Comparison of ENCODE assay signal across 20 mouse cellular contexts in the genomic region with DNA sequence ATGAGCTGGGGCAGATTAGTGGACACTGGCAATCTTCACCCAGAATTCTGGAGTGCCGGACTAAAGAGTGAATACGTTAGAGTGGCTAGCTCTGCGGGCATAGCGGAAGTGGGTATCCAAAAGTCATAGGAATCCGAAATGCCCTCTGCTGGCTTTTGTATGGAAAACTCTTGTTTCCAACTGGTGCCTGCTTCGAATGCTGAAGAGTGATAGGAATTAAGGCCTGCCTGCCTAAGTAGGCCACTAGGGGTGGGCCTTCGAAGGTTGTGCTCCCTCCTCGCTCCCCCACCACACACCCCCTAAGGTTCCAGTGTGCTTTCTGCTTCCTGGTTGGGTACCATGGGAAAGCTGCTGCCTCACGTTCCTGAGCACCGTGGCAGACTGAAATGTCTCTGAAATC. TPM values are rescaled to one million over a fixed set of nuclear protein-coding genes. Genes with fewer than 3 reads are reported as not detected.
DNase-seq lines count a peak whose midpoint lies in the region; ATAC-seq and TF ChIP-seq lines count a peak whose summit lies in the region.
"Had no signal": no experiment of that assay in that cellular context is flagged by ENCODE, and none has a peak within 500 bp of the region (broad histone marks: within the 10 kb centered on the region; RNA-seq: fewer than 3 reads in every experiment).

No protein-coding gene starts in this region.

- no peak overlapping the region for H3K9ac ChIP-seq in forebrain, postnatal 0 days
- H3K9ac ChIP-seq in forebrain, embryonic 16.5 days (replicated peaks; ENCODE audit: low read depth, low read length) = no peak overlapping the region
- H3K9ac ChIP-seq in hindbrain, embryonic 16.5 days (ENCODE audit: low read depth, low read length) = no peak overlapping the region
- H3K9ac ChIP-seq in midbrain, embryonic 11.5 days (ENCODE audit: low read length) = no peak overlapping the region
- H3K9ac ChIP-seq in midbrain, embryonic 13.5 days (replicated peaks) = no peak overlapping the region
- H3K9ac ChIP-seq: embryonic facial prominence, embryonic 12.5 days; liver, postnatal 0 days; neural tube, embryonic 12.5 days had no signal

- peak; percentile 35 for TF ChIP-seq CTCF in forebrain, postnatal 0 days (IDR thresholded peaks at IDR 0.05; ENCODE audit: low read depth)
- TF ChIP-seq CTCF in brain, embryonic 14.5 days (IDR thresholded peaks at IDR 0.05; ENCODE audit: borderline replicate concordance, extremely low read depth, insufficient read depth, insufficient read length) = peak; percentile 7; the same call in 1 of the 2 replicates

- no peak for TF ChIP-seq POLR2A in brain, embryonic 14.5 days (IDR thresholded peaks at IDR 0.05; ENCODE audit: borderline replicate concordance, extremely low read depth, insufficient read depth, insufficient read length, poor library complexity, severe bottlenecking)

- H3K27me3 ChIP-seq in forebrain, postnatal 0 days (ENCODE audit: insufficient read depth, low read length) = no peaks in the 10 kb centered on the region
- 0 out of 2 replicates have a peak, but pooled peaks cover 2% of the 10 kb centered on the region for H3K27me3 ChIP-seq in forebrain, embryonic 16.5 days (replicated peaks; ENCODE audit: control insufficient read depth, insufficient read depth, low read length)
- H3K27me3 ChIP-seq in hindbrain, embryonic 16.5 days (replicated peaks; ENCODE audit: control insufficient read depth, insufficient read depth, low read length) = no peaks in the 10 kb centered on the region
- H3K27me3 ChIP-seq in hindbrain, embryonic 10.5 days (ENCODE audit: insufficient read depth, poor library complexity, severe bottlenecking) = no peaks in the 10 kb centered on the region
- no peaks in the 10 kb centered on the region for H3K27me3 ChIP-seq in midbrain, embryonic 11.5 days (ENCODE audit: control insufficient read depth, insufficient read depth, low read length)
- H3K27me3 ChIP-seq in midbrain, embryonic 13.5 days = no peaks in the 10 kb centered on the region
- H3K27me3 ChIP-seq: CH12.LX; embryonic facial prominence, embryonic 12.5 days; neural tube, embryonic 12.5 days had no signal

- ATAC-seq in forebrain, postnatal 0 days = no peak
- no peak for ATAC-seq in forebrain, embryonic 16.5 days
- no peak for ATAC-seq in hindbrain, embryonic 16.5 days
- ATAC-seq in midbrain, embryonic 11.5 days (ENCODE audit: low FRiP score) = no peak
- ATAC-seq in midbrain, embryonic 13.5 days = no peak
- ATAC-seq: liver, postnatal 0 days had no signal

- DNase-seq in forebrain, postnatal 0 days = peak; percentile 9
- DNase-seq in hindbrain, embryonic 10.5 days (ENCODE audit: low spot score) = no peak
- peak; percentile 75 for DNase-seq in midbrain, embryonic 11.5 days (ENCODE audit: low spot score, missing footprints)
- no peak for DNase-seq in brain, embryonic 14.5 days (ENCODE audit: low read depth)
- no peak for DNase-seq in spleen, postnatal 10 days (ENCODE audit: low spot score in 2 of 2)
- DNase-seq: adrenal gland, postnatal 10 days; cerebellum, adult 2 months; gastrocnemius, postnatal 10 days; kidney, adult 8-10 months; kidney, postnatal 4 days; layer of hippocampus, postnatal 36 days; liver; liver, postnatal 0 days; thymus, adult 2 months had no signal

- H3K9me3 ChIP-seq in forebrain, postnatal 0 days (ENCODE audit: low read length) = no peaks in the 10 kb centered on the region
- H3K9me3 ChIP-seq in forebrain, embryonic 16.5 days (ENCODE audit: control insufficient read depth, low read length) = no peaks in the 10 kb centered on the region
- H3K9me3 ChIP-seq in hindbrain, embryonic 16.5 days (ENCODE audit: control insufficient read depth, low read length) = no peaks in the 10 kb centered on the region
- no peaks in the 10 kb centered on the region for H3K9me3 ChIP-seq in hindbrain, embryonic 10.5 days
- no peaks in the 10 kb centered on the region for H3K9me3 ChIP-seq in midbrain, embryonic 11.5 days (ENCODE audit: control insufficient read depth, low read length)
- H3K9me3 ChIP-seq in midbrain, embryonic 13.5 days = no peaks in the 10 kb centered on the region
- H3K9me3 ChIP-seq: embryonic facial prominence, embryonic 12.5 days; neural tube, embryonic 12.5 days had no signal

- H3K36me3 ChIP-seq in forebrain, postnatal 0 days (ENCODE audit: insufficient read depth) = no peaks in the 10 kb centered on the region
- H3K36me3 ChIP-seq in forebrain, embryonic 16.5 days (ENCODE audit: control insufficient read depth, insufficient read depth) = no peaks in the 10 kb centered on the region
- no peaks in the 10 kb centered on the region for H3K36me3 ChIP-seq in hindbrain, embryonic 16.5 days (ENCODE audit: control insufficient read depth, insufficient read depth, low read length)
- no peaks in the 10 kb centered on the region for H3K36me3 ChIP-seq in hindbrain, embryonic 10.5 days
- H3K36me3 ChIP-seq in midbrain, embryonic 11.5 days (ENCODE audit: control insufficient read depth, insufficient read depth, low read length) = no peaks in the 10 kb centered on the region
- H3K36me3 ChIP-seq in midbrain, embryonic 13.5 days = no peaks in the 10 kb centered on the region
- H3K36me3 ChIP-seq: embryonic facial prominence, embryonic 12.5 days; neural tube, embryonic 12.5 days had no signal

- no peak overlapping the region for H3K4me2 ChIP-seq in forebrain, postnatal 0 days (ENCODE audit: low read depth)
- no peak overlapping the region for H3K4me2 ChIP-seq in forebrain, embryonic 16.5 days (ENCODE audit: low read length)
- peak overlapping the region; percentile 10; the same call in 1 of the 2 replicates for H3K4me2 ChIP-seq in hindbrain, embryonic 16.5 days (ENCODE audit: low read length)
- H3K4me2 ChIP-seq in midbrain, embryonic 11.5 days = no peak overlapping the region
- no peak overlapping the region for H3K4me2 ChIP-seq in midbrain, embryonic 13.5 days (replicated peaks)
- H3K4me2 ChIP-seq: embryonic facial prominence, embryonic 12.5 days; neural tube, embryonic 12.5 days had no signal

- H3K4me1 ChIP-seq in forebrain, postnatal 0 days (ENCODE audit: insufficient read depth) = no peaks in the 10 kb centered on the region
- peaks cover 6% of the 10 kb centered on the region for H3K4me1 ChIP-seq in forebrain, embryonic 16.5 days (replicated peaks; ENCODE audit: control insufficient read depth, insufficient read depth, low read length)
- peaks cover 2% of the 10 kb centered on the region for H3K4me1 ChIP-seq in hindbrain, embryonic 16.5 days (ENCODE audit: control insufficient read depth, insufficient read depth, low read depth, low read length)
- peaks cover 6% of the 10 kb centered on the region for H3K4me1 ChIP-seq in hindbrain, embryonic 10.5 days (replicated peaks)
- H3K4me1 ChIP-seq in midbrain, embryonic 11.5 days (ENCODE audit: control insufficient read depth, insufficient read depth, low read length) = no peaks in the 10 kb centered on the region
- H3K4me1 ChIP-seq in midbrain, embryonic 13.5 days (replicated peaks) = peaks cover 1% of the 10 kb centered on the region; the same call in 1 of the 2 replicates

- no peak overlapping the region for H3K4me3 ChIP-seq in forebrain, postnatal 0 days (ENCODE audit: low read depth, low read length)
- no peak overlapping the region for H3K4me3 ChIP-seq in forebrain, embryonic 16.5 days (replicated peaks; ENCODE audit: low read length)
- H3K4me3 ChIP-seq in hindbrain, embryonic 16.5 days (ENCODE audit: low read length) = no peak overlapping the region
- no peak overlapping the region for H3K4me3 ChIP-seq in hindbrain, embryonic 10.5 days
- H3K4me3 ChIP-seq in midbrain, embryonic 11.5 days (ENCODE audit: low read depth, low read length) = no peak overlapping the region
- no peak overlapping the region for H3K4me3 ChIP-seq in midbrain, embryonic 13.5 days (replicated peaks)
- H3K4me3 ChIP-seq: embryonic facial prominence, embryonic 12.5 days; neural tube, embryonic 12.5 days had no signal

- WGBS in forebrain, postnatal 0 days = 35% methylated on average over 10 of the region's 10 CpGs
- 32% methylated on average over 10 of the region's 10 CpGs for WGBS in forebrain, embryonic 16.5 days
- WGBS in hindbrain, embryonic 16.5 days = 34% methylated on average over 10 of the region's 10 CpGs
- WGBS in hindbrain, embryonic 10.5 days = 32% methylated on average over 10 of the region's 10 CpGs
- 26% methylated on average over 10 of the region's 10 CpGs for WGBS in midbrain, embryonic 11.5 days
- WGBS in midbrain, embryonic 13.5 days = 33% methylated on average over 10 of the region's 10 CpGs

- H3K27ac ChIP-seq in forebrain, postnatal 0 days (ENCODE audit: low read depth, low read length) = no peak overlapping the region
- H3K27ac ChIP-seq in forebrain, embryonic 16.5 days (ENCODE audit: low read length) = no peak overlapping the region
- H3K27ac ChIP-seq in hindbrain, embryonic 16.5 days (ENCODE audit: low read depth, low read length) = no peak overlapping the region
- H3K27ac ChIP-seq in hindbrain, embryonic 10.5 days = no peak overlapping the region
- no peak overlapping the region for H3K27ac ChIP-seq in midbrain, embryonic 11.5 days (ENCODE audit: low read depth, low read length)
- H3K27ac ChIP-seq in midbrain, embryonic 13.5 days = no peak overlapping the region
- H3K27ac ChIP-seq: embryonic facial prominence, embryonic 12.5 days; neural tube, embryonic 12.5 days had no signal

RNA-seq across cellular contexts. Expression of gene Dram1, which starts 3.9 kb away (rescaled TPM):
- 0.62 and 0.85 TPM in 2 replicates for total RNA-seq in forebrain, postnatal 0 days (2014; rRNA removed)
- polyA plus RNA-seq in forebrain, postnatal 0 days (2015; fragmentation: Nextera tagmentation; extraction: Ambion mirVana) = 0.58 and 0.92 TPM in 2 replicates
- polyA plus RNA-seq in forebrain, embryonic 16.5 days (2015; fragmentation: Nextera tagmentation; extraction: Ambion mirVana) = 0.70 and 0.72 TPM in 2 replicates
- polyA plus RNA-seq in hindbrain, embryonic 16.5 days (2015; fragmentation: Nextera tagmentation; extraction: Ambion mirVana) = 0.45 and 0.64 TPM in 2 replicates
- polyA plus RNA-seq in hindbrain, embryonic 10.5 days (2016; fragmentation: Nextera tagmentation; extraction: Ambion mirVana) = 0.16 and 0.35 TPM in 2 replicates
- polyA plus RNA-seq in midbrain, embryonic 11.5 days (2014; fragmentation: Nextera tagmentation; extraction: Ambion mirVana) = 0.34 and 0.76 TPM in 2 replicates
- polyA plus RNA-seq in midbrain, embryonic 13.5 days (2015; fragmentation: Nextera tagmentation; extraction: Ambion mirVana) = 0.31 and 0.36 TPM in 2 replicates
- 0.45 and 0.57 TPM in 2 replicates for polyA plus RNA-seq in brain, embryonic 14.5 days (2012; rRNA removed)

RNA-seq across cellular contexts. Expression of gene Gnptab, which starts 3.9 kb away (rescaled TPM):
- total RNA-seq in forebrain, postnatal 0 days (2014; rRNA removed) = 44.0 and 51.9 TPM in 2 replicates
- polyA plus RNA-seq in forebrain, postnatal 0 days (2015; fragmentation: Nextera tagmentation; extraction: Ambion mirVana) = 16.7 and 21.3 TPM in 2 replicates
- polyA plus RNA-seq in forebrain, embryonic 16.5 days (2015; fragmentation: Nextera tagmentation; extraction: Ambion mirVana) = 17.8 and 18.4 TPM in 2 replicates
- 20.2 and 24.0 TPM in 2 replicates for polyA plus RNA-seq in hindbrain, embryonic 16.5 days (2015; fragmentation: Nextera tagmentation; extraction: Ambion mirVana)
- 8.7 and 9.5 TPM in 2 replicates for polyA plus RNA-seq in hindbrain, embryonic 10.5 days (2016; fragmentation: Nextera tagmentation; extraction: Ambion mirVana)
- polyA plus RNA-seq in midbrain, embryonic 11.5 days (2014; fragmentation: Nextera tagmentation; extraction: Ambion mirVana) = 6.5 and 7.0 TPM in 2 replicates
- 12.9 and 13.4 TPM in 2 replicates for polyA plus RNA-seq in midbrain, embryonic 13.5 days (2015; fragmentation: Nextera tagmentation; extraction: Ambion mirVana)
- polyA plus RNA-seq in brain, embryonic 14.5 days (2012; rRNA removed) = 31.7 and 41.4 TPM in 2 replicates

Comparison
In these comparisons a context has a peak if more than half of its experiments do, and no peak if none do; other contexts are left out.
1. DNase-seq: peak in forebrain, postnatal 0 days (single experiment) and midbrain, embryonic 11.5 days (single experiment); none in hindbrain, embryonic 10.5 days (single experiment), brain, embryonic 14.5 days (single experiment) and spleen, postnatal 10 days (0 of 2).